Mouse (Mus musculus) adrenal gland, adult 2 months (tissue): ENCODE measurements around the gene Arhgap31. TPM values are rescaled to one million over a fixed set of nuclear protein-coding genes. Genes with fewer than 3 reads are reported as not detected.
A peak's percentile ranks its signal among the peaks of the same experiment; 100 is the strongest.
"Not testable (repeated sequence)": the region's sequence is repeated elsewhere in the genome, so short reads cannot be mapped to it uniquely, and the experiment has no call there.

ENCODE experiments used
- DNase-seq: peaks from one replicate; pipeline ENCODE4 v3.0.0; 2021
- polyA plus RNA-seq: library from polyadenylated mRNA; depleted of rRNA; stranded (reverse); fragments of >200 nt; gene quantifications from 2 replicates; pipeline ENCODE4 v1.2.3, GENCODE M21; 2012
- total RNA-seq, 2 experiments: library from RNA; stranded (reverse); gene quantifications; 2 replicates each; pipeline ENCODE4 v1.2.3; 2021

The Arhgap31 gene
- total and polyA plus RNA-seq, 3 experiments: 7.4 to 23.8 (median 19.1) TPM

DNA sequence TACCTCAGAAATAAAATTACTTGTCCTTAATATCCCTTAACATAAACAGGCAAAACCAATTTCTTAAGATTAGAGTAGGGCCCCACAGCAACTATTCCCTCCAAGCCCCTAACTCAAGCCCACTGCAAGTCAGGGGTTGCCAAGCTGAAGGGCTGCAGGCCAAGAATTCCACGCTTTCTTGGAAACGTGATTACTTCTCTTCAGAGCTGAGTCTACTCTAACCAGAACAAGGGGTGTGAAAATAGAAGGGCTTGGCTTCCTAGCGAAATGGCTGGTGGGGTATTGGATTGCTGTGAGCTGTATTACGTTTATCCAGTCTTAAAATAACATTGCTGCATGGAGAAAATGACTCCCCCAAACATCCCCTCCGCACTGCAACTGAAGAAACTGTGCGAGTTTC is 25.4 kb downstream of the Arhgap31 start:
- no peak for DNase-seq

DNA sequence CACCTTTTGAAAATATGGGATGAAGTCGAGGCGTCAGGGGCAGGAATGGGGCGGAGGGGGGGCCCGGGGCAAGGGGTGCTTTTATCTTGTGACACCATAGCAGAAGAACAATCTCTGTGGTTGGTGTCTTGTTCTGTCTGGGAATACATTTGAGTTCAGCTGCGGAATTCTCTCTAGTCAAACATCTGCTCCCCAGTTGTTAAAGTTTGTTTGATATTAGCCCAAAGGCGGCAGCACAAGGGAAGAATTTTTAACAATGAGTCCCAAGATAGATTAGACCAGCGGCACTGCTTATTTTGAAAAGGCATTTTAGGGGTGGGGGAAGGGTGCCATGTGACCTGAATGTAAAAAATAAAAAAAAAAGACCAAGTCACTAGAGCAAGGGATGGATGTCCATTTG is 30.0 kb downstream of the Arhgap31 start:
- DNase-seq: no peak

DNA sequence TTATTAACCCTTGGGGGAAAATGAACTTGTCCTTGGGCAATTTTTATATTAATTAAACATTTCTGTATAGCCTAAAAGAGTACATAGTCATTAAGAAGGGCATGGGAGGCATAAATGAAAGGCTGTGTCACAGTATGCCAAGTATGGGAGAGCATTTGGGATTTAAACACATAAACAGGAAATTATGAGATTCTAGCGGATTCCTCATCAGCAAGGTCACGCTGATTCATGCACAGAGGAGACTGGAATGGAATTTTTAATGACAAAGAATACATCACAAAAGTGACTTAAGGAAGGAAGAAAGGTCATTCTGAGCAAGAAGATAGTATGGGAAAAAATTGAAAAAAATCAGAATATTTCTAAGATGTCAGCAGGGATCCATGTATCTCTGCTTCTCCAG is 31.8 kb downstream of the Arhgap31 start:
- peak; percentile 53 for DNase-seq

DNA sequence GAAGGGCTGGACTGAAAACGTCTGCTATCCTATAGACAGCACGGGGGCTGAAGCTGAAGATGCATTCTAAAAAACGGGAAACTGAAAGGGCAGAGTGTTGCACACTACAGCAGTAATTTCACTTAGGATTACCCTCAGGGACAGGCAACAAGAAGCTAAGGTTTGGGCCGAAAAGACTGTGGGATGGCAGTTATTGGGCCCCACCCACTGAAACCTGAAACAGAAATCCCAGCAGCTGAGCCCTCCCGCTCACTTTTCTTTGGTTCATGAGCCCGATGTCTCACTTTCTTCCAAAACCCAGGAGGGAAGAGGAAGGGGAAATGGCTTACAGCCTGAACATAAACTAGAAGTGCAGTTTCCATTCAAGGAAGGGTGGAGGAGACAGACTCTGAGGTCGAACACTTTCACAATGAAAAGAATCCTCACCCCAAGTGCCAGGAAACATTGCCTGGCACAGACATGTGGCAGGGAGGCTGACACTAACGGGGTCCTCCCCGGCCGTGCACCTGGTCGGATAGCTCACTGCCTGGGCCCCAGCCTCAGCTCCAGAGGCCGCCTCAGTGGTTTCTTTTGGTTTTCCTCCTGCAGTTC is 33.5 kb downstream of the Arhgap31 start:
- DNase-seq: peak; percentile 47

DNA sequence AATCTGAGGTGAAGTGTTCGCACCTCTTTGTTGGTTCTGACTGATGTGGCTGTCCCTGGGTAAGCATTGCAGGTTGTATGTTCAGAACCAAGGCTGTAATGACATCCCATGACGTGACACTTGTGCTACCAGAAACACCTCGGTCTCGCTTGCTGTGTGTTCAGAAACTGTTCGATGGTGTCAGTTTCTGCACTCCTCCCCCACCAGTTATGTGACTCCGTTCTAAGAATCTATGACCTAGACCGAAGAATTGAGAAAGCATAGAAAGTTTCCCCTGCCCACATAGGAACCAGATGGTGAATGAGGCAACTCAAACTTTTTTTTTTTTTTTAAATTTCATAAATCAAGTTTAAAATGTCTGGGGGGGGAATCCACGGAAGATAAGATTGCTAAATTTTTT is 34.2 kb downstream of the Arhgap31 start:
- DNase-seq: no peak

DNA sequence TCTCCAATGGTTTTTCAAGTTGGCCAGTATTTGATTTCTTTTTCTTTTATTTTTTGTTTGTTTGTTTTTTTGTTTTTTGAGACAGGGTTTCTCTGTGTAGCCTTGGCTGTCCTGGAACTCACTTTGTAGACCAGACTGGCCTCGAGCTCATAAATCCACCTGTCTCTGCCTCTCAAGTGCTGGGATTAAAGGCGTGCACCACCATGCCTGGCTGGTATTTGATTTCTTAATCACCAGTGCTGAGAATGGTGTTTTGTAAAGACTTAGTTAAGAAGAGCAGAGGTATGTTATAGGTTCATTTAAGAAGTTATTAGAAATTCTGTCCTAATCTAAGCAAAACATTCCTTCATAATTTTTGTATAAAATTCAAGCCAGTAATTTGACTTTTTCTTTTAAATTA is 35.1 kb downstream of the Arhgap31 start:
- DNase-seq: not testable (repeated sequence)

DNA sequence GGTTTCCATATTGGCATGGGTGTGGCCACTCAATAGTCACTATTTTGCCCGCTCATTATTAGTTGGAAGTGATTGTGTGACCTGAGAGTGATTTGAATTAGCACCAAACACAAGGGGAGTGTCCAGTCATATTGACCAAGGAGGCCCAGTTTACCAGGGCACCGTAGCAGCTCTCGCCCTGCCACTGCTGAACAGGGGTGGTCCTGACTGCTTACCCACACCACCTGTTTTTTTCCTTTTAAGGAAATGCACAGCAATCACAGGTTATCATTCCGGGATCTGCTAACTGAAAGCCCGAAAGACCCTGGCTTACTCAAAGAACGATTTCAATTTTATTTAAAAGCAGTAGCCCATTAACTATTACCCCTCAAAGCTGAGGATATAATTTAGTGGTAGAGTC is 35.9 kb downstream of the Arhgap31 start:
- DNase-seq: no peak

DNA sequence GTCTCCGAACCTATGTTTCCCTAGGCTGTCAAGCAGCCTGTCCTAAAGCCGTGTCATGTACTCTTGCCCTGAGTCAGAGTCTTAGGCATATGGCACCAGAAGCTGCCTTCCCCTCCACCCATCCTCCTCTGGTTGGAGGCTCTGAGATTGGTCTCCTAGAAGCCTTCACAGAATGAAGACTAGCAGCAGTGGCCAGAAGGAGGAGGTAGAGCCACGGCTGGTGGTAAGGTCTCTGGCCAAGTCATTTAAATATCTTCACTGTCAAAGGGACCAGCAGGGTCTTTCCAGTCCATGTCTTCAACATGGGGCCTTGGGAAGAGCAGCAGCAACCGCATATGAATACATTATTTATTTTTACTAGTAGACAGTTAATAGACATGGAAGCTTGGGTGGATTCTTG is 36.4 kb downstream of the Arhgap31 start:
- no peak for DNase-seq

DNA sequence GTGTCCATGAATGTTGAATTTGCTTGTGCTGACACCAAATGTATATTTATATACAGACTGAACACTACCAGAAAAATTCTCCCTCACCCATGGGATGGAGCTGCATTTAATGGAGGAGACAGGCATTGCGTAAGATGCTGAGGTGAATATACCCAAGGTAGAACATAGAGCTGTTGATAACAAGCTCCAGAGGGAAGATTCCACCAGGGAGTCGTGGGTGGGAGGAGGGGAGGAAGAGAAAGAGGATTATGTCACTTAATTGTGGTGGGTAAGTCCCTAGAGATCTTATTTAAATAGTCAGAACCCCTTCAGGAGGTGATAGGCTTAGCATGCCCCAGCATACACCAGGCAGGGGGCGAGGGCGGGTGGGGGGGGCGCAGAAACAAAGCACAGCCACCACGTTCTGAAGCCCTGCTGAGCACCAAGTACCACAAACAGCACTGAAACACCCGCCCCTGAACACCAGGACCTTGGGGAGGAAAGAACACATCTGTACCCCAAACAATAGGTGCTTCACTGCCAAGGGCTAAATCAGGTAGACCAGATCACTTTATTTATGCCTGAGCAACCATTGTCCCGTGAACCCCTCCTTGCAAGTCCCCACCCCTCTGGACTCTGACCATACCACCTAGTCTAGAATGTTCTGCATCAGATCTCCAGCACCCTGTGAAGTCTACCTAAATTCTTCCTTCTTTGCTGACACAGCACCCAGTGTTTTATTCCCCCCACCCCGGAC is 37.3 kb downstream of the Arhgap31 start:
- DNase-seq: no peak

DNA sequence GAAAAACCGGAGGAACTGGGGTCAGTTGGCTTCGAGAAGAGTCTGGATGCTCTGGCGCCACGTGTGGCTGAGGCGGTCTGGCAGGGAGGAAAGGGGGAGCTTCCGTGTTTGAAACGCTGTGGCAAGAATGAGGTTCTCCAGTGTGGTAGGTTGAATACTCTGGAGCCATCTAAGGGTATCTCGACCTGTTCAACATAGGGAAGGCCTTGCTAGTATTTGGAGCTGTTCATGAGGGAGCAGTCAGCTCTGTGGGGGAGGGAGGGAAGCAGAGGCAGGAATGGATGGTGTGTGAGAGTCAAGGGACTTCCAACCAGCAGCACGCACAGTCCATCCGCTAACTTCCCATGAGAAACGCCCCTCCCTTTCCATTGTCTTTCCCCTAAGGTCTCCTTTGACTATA is 38.2 kb downstream of the Arhgap31 start:
- no peak for DNase-seq

DNA sequence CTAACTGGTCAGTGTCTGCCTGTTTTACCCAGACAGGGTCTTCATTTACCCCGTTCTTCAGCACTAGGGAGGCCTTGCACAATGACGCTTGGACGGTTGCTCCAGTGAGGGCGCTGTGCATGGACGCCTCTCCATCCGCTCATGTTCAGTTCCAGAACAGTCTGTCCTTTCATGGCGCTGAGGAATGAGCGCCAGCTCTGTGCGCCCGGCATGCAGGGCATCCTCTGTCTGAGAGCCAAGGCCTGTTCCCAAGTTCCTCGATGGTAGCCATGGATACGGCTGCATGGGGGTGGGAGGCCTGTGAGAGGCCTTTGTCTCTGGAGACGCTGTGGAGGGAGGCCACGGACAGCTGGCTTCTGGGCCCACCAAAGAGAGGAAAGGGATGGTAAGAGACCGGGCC is 39.6 kb downstream of the Arhgap31 start:
- DNase-seq: no peak

DNA sequence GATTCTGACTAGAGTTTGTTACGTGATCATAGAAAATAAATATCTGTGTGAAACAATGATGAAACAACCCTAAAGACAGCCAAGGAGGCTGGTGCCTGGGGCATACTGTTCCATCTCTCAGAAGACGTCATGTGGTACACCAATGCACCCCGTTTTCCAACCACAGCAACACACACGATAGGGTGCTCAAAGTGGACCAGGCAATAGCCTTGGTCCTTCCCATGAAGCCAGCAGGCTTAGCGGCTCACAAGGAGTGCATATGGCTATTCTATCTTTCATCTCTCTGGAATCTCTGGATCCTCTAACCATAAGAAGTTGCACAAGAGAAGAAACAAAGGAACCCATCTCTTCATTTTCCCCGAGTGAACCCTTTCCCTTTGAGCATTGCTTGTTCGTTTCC is 40.1 kb downstream of the Arhgap31 start:
- DNase-seq: no peak

DNA sequence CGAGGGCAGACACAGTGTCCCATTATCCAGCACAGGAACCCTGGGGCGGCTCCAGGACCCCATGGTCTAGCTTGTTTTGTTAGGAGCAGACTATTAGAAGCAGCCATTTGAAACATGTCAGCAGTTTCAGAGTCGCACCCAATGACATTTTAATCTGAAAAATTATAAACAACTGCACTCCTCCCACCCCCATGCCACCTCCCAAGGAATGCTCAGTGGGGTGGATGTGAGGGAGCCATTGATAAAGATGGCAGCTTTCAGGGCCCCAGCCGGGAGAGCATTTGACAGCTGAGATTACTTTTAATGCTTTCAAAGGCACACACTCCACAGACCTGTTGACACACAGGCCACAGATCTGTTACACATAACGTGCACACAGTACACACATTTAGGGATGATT is 40.7 kb downstream of the Arhgap31 start:
- DNase-seq: no peak

DNA sequence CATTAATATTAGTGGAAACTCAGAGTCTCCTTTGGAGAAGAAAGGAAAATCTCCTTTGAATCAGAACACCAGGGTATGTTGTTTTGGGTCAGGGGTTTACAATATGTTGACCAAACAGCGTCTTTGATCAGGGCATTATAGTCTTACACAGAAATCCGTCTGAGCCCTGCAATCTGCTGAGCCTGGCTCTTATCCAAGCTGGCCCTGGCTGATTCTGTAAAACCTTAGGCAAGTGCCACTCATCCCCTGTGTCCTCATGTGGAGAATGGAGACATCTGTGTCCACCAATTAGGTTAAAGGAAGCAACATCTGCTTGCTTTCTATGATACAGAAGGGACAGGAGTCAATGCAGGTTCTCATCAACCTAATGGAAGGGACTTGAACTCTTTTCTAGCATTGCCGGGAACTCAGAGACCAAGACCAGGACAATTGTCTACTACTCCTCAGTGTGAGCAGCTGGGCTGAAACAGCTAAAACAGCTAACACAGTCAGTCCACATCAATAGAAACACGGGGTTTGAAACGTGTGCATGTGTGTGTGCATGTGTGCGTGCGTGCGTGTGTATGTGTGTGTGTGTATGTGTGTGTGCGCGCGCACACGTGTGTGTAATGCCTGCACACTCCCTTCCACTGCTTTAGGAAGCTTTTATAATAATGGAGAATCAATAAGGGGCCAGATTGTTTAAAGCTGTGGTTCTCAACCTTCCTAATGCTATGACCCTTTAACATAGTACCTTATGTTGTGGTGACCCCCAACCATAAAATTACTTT is 42.3 kb downstream of the Arhgap31 start:
- DNase-seq: no peak

DNA sequence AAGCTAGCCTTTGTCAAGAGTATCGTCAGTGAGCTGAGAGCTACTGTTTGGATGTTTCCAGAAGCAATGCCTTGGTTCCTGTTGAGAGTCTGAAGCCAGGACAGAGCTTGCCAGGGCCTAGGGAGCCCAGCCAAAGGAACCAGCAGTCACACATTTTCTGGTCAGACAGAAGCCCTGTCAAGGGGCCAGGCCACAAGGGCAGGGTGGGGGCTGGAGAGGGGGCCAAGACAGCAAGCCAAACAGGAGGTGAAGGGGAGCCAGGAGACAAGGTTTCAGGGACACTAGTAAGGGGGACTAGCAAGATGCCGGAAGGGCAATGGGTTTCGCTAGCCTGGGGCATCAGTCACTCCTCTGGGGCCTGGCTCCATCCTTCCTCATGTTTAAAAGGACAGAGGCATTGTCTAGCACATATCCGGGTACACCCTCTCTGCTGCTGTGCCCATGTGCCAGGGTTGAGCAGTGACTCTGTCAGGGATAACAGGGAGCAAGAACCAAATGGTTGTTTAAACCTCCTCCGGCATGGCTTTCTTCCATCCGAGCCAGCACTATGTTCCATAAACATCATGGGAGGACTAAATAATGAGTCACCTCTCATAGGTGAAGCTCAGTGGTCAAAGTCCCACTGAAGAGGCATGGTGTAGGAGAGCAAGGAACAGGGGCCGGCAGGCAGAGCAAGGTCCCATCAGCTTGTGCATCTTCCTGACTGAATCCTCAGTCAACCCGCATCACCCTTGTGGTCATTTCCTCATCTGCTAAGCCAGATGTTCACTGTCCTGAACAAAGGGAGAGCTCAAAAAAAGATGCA is 44.0 kb downstream of the Arhgap31 start:
- peak; percentile 68 for DNase-seq

DNA sequence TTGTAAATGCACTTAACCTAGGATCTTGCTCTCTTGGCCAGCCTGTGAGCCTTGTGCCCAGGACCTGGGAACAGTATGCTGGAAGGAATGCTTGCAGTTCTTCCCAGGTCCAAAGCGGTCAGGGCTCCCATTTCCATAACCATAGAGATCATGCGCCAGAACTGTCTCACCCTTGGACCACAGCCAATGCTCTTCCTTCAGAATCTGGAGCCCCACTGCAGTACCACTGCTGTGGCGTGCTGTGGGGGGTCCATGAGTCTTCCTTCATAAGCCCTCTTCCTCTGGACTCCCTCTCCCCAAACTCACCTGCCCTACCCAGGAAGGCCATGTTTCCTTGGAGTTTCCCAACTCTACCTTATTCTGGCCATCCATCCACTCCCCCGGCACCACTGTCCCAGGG is 46.6 kb downstream of the Arhgap31 start:
- DNase-seq: no peak

DNA sequence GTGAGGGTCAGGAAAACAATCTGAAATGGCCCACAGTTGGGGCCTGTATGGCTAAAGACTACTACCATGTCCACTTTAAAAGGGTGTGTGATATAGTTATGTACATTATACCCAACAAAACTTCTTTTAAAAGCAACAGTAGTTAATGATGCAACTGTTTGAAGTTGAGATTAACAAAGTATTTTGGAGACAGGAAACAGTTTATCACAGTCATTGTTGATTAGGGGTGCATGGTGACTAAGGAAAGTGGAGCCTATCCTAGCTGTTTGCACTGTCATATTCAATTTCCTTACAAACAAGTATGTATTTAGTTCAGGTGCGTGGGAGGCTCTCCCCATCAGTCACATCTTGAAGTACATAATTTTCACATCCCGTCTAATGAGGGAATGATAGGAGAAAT is 47.1 kb downstream of the Arhgap31 start:
- no peak for DNase-seq

DNA sequence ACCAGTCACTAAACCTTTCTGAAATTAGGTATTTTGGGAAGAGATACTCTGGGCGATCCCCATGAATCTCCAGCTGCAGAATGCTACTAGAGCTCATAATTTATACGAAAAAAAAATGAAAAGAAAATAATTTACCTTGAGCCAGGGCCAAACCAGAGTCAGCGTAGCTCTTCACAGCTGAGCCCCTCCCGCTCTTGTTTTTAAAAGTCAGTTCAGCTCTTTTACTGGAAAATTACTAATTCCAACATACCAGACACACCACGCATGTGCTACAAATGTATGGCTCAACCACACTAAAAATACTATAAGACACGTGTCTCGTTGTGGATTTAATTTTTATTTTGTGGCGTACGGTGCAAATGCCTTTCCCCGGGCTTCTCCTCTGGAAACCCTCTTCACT is 50.5 kb downstream of the Arhgap31 start:
- peak; percentile 55 for DNase-seq

DNA sequence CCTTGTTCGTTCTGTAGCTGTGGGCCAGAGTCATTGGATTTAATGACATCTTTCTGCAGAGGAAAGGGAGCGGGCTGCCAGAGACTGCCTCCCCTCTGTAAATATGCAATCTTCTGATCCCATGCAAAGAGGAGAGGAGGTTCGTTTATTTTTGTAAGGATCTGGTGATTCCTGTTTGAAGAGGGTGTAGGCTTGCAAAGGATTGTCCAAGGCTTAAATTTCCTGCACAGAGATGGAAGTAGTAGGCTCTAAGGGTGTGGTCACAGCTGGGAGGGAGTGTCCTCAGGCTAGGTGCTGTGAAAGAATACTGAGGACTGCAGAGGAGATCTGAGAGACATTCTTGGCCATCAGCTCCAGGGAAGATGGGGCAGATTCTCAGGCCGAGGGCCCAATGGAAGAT is 58.8 kb downstream of the Arhgap31 start:
- no peak for DNase-seq

DNA sequence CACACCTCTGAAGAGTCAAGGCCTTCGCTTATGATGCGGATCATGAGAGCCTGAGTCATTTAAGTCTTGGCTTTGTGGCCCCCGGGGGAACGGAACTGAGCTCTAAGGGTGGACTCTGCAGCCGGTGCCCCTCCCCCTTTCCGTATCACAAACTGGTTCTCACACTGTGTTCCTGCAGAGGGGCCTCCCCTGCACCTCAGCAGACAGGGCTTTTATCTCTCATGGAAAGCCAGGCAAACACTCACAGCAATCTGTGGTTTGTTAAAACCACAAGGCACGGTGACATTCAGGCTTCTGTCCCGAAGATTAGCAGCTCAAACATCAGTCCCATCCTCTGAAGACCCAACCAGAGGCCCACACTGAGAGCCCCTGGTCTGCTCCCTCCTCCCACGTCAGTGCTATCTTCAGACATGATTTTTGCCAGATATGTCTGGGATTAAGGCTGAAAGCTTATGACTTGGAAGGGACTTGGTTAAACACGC is 59.6 kb downstream of the Arhgap31 start:
- DNase-seq: peak; percentile 38

DNA sequence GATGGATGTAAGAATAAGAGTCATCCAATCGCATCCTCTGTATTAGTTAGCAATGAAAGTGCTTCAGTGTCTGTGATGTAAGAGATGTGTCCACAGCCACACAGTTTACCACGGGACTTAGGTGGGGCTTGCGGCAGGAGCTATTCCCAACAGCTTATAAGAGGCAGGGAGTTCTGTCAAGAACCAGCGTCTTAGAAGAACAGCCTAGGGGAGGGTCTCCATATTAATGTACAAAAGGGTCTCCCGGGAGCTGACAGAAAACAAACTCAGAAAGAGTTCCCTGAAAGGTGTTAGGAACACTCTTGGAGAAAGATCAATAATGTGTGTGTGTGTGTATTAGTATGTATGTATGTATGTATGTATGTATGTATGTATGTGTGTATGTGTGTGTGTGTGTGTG is 60.4 kb downstream of the Arhgap31 start:
- DNase-seq: no peak

DNA sequence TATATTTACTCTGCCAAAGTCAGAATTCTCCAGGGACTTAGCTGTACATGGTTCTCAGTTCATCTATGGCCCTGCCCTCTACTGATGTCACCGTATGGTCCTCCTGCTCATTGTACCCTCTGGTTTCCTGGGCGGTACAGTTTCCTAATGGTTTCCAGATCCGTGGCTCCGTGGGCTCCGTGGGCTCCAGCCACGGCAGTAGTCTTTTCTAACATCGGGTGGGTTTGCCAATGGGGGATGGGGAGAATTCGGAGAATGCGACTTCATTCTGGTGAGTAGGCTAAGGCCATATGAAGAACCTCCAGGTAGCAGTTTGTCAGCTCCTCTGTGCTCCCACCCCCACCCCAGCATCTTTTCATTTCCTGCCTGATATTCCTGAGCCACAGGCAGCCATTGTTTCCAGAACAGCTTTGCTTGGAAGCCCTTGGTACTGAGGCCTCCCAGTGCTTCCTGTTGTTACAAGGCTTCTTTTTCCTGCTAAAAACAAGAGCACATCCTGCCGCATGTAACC is 61.3 kb downstream of the Arhgap31 start:
- peak; percentile 20 for DNase-seq
